Mouse (Mus musculus) cerebellum, adult 2 months (tissue): ENCODE results near the gene Npr1. TPM values are rescaled to one million over a fixed set of nuclear protein-coding genes. Genes with fewer than 3 reads are reported as not detected.
A peak's percentile ranks its signal among the peaks of the same experiment; 100 is the strongest.

Experiments
- DNase-seq, 2 experiments: peaks; one replicate each; pipeline ENCODE4 v3.0.0; 2021
- H3K27ac ChIP-seq: fragments of 200-500 bp; 2 replicates; pipeline ENCODE4 v1.5.1; 2012; ENCODE audit warnings: low read length, control low read depth, inconsistent platforms; ENCODE audit not compliant: insufficient read depth
- H3K27me3 ChIP-seq: fragments of 200-500 bp; 2 replicates; pipeline ENCODE4 v1.6.1; 2012; ENCODE audit warnings: inconsistent platforms, mild to moderate bottlenecking, low read length, moderate library complexity; ENCODE audit not compliant: control insufficient read depth, insufficient read depth
- H3K4me1 ChIP-seq: fragments of 200-500 bp; 2 replicates; pipeline ENCODE4 v1.6.1; 2011; ENCODE audit warnings: low read length; ENCODE audit not compliant: control insufficient read depth, insufficient read depth
- H3K4me3 ChIP-seq: fragments of 200-500 bp; replicated peaks from 2 replicates; pipeline ENCODE3; 2011; ENCODE audit warnings: mild to moderate bottlenecking, low read depth, low read length, control low read depth; ENCODE audit not compliant: insufficient read depth
- CTCF ChIP-seq: fragments of 200-500 bp; IDR thresholded peaks from 2 replicates; pipeline ENCODE4 v1.5.1; 2011; ENCODE audit warnings: low read depth, mild to moderate bottlenecking, control low read depth, low read length, moderate library complexity, borderline replicate concordance; ENCODE audit not compliant: insufficient read depth
- POLR2A ChIP-seq: fragments of 200-500 bp; IDR thresholded peaks from 2 replicates; pipeline ENCODE4 v1.6.1; 2011; ENCODE audit warnings: low read length, control low read depth, borderline replicate concordance; ENCODE audit not compliant: insufficient read depth
- WGBS: fragments of 180-500 bp; shearing (Covaris S2); methylation state at CpG from one replicate; pipeline ENCODE4 v1.1.7; 2018; 5-methylcytosine and 5-hydroxymethylcytosine counted together
- polyA plus RNA-seq: library from polyadenylated mRNA; depleted of rRNA; stranded (reverse); fragments of >200 nt; gene quantifications from 2 replicates; pipeline ENCODE4 v1.2.3, GENCODE M21; 2012

The Npr1 gene
- polyA plus RNA-seq, 1 experiment, result 16.1 TPM

DNA sequence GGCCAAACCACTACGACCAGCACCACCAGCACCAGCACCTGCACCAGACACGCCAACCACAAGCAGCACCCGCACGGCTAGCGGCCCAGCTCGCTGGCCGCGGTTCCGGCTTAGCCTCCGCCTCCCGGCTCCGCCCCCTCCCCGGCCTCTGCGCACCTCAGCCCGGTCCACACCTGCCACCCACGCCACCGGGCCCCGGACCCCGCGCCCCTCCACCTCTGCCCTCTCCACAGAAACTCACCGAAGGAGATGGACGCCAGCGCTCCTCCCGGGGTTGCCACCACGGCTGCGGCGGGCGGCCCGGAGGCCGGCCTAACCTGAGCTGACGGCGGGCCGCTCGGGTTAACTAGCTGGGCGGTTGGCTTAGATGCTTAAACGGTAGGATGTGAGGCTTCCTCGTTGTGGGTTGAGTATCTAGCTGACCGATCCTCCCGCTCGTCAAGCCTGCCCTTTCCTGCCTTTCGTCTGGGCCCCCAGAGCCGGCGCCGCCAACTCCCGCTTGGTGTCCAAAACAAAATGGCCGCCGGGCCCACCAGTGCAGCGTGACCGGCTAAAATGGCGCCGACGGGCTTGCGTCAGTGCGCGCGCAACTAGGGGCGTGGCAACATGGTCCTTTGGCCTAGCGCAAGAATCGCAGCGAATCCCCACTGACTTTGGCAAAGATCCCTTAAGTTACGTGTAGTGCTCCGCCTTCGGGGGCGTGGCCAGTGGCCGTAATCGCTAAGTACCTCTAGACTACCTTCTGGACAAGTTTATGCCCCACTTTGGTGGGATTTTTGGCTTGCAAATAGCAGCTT, 43.5 kb upstream of the Npr1 start, which contains the start of gene Chtop:
Gene Chtop, minus strand, starts transcription at position 549 of the 797 bp plus-strand sequence.
- Histone ChIP-seq H3K27me3 (no peaks in the 10 kb centered on the region), H3K4me1 (0 out of 2 replicates have a peak, but pooled peaks cover 2% of the 10 kb centered on the region), H3K27ac (peak within 1 kb of the TSS; percentile 78), H3K4me3 (peak within 1 kb of the TSS; percentile 100)
- TF ChIP-seq POLR2A (peak; percentile 27; the same call in 1 of the 2 replicates), CTCF (no peak)
- peak; percentile 99 for DNase-seq
- under 1% methylated on average over 66 of the region's 66 CpGs for WGBS

DNA sequence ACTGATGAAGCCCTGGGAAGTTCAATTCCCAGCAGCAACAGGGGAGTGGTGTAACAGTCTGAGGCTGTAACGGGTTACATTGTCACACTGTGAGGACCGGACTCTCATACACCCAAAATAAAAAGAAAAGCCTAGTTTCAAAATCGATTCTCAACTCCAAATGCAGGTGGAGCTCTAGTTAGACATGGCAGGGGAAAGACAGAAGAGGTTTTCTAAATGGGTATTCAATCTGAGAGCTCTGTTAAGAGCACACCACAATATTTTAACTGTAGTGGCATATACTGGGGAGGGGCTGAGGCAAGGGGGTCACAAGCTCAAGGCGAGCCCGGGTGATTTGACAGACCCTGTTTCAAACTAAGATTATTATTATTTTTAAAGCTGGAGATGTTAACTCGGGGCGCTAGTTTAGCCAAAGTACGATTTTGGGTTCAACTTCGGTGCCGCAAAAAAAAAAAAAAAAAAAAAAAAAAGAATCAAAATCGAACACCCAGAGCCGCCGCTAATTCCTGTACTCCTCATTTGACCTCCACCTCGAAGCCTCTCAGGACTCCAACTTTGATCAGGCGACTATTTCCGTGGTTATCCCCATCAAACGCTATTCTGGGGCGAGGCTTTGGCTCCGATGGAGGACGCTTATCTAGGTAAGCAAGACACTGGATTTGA, 42.8 kb upstream of the Npr1 start:
- Histone ChIP-seq H3K27ac (peak overlapping the region; percentile 78), H3K4me1 (peaks cover 4% of the 10 kb centered on the region; the same call in 1 of the 2 replicates), H3K27me3 (no peaks in the 10 kb centered on the region), H3K4me3 (peak overlapping the region; percentile 100)
- no peak for DNase-seq
- no peak for TF ChIP-seq POLR2A
- TF ChIP-seq CTCF, result no peak
- WGBS, result under 1% methylated on average over 20 of the region's 20 CpGs

DNA sequence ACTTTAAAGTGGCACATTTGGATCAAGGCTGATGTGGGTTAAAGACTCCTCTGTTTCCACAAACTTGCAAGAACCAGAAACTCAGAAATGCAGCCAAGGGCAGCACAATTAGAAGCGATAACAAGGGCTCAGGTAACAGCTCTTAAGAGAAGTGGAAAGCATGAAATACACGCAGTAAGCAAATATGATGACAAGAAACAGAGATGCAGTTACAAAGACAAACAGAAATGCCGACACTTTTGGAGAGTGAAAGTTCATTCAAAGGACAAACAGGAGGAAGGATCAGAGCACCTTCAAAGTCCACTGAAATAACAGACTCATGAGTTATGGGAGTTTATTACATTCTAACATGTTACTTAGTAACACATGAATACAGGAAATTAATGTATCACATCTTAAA, 40.7 kb upstream of the Npr1 start:
- Histone ChIP-seq H3K27me3 (no peaks in the 10 kb centered on the region), H3K4me3 (no peak overlapping the region), H3K27ac (no peak overlapping the region), H3K4me1 (peaks cover 8% of the 10 kb centered on the region; the same call in 1 of the 2 replicates)
- no peak for DNase-seq
- WGBS, result 93% methylated on average over 3 of the region's 3 CpGs
- TF ChIP-seq POLR2A, result no peak
- no peak for TF ChIP-seq CTCF

DNA sequence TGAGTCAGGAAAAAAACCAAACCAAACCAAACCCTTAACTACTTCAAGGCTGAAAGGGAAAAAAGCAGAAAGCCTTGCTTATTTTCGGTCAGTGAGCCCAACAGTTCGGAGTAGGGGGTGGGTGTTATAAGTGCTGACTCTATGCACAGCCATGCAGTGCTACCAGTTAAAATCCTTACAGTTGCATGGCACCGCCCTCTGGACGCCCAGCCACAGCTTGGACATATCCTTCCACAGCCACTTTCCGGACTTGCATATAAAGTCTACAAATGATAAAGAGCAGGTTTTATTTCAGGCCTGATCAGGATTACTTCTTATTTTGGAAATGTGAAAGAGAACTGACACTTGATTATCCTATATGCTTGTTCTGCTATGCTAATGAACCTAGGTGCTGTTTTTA, 39.5 kb upstream of the Npr1 start:
- 93% methylated on average over 5 of the region's 5 CpGs for WGBS
- TF ChIP-seq POLR2A, result no peak
- TF ChIP-seq CTCF, result no peak
- no peak overlapping the region for H3K27ac ChIP-seq

DNA sequence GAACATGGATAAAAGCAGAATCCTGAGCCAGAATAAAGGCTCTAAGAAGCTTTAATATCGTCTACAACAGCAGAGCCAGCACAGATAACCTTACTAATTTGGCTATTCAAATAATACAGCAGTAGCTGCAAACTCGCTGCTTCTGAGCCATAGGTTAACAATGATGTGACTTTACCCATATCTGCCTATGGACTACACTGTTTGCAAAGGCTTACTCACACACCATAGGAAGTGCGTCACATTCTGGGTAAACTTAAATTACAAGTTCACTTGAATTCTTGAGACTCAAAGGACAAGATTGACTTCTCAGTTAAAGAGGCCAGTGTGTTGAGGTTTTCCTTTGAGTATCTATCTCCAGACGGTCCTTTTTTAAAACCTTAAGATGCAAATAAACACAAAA, 37.8 kb upstream of the Npr1 start:
- TF ChIP-seq CTCF (no peak), POLR2A (no peak)
- H3K4me3 ChIP-seq, result no peak overlapping the region
- 80% methylated on average over 4 of the region's 4 CpGs for WGBS
- DNase-seq, result no peak
- no peaks in the 10 kb centered on the region for H3K27me3 ChIP-seq
- no peak overlapping the region for H3K27ac ChIP-seq
- peaks cover 8% of the 10 kb centered on the region; the same call in 1 of the 2 replicates for H3K4me1 ChIP-seq

More for the DNA sequence above, 39.5 kb upstream of the Npr1 start:
- Histone ChIP-seq H3K27me3 (no peaks in the 10 kb centered on the region), H3K4me1 (peaks cover 8% of the 10 kb centered on the region; the same call in 1 of the 2 replicates), H3K4me3 (no peak overlapping the region)
- no peak for DNase-seq

DNA sequence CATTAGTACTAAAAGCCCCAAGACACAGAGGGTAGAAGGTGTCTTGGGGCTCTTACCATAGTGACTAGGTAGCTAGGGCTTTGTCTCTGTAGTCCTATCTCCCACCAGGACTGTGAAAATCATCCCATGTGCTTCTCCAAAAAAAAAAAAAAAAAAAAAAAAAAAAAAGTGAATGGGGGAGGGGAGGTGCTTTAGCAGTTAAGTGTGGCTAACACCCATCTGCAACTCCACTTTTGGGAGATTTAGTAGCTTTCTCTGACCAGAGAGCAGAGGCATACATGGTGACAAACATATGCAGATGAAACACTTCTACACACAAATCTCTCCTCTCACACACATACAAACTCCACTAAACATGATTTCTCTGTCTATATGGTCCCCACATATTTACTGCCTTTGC, 31.9 kb upstream of the Npr1 start:
- peaks cover 10% of the 10 kb centered on the region for H3K4me1 ChIP-seq
- H3K27me3 ChIP-seq, result no peaks in the 10 kb centered on the region
- DNase-seq, result no peak
- TF ChIP-seq CTCF, result no peak
- TF ChIP-seq POLR2A, result no peak
- H3K27ac ChIP-seq, result no peak overlapping the region
- H3K4me3 ChIP-seq, result no peak overlapping the region

DNA sequence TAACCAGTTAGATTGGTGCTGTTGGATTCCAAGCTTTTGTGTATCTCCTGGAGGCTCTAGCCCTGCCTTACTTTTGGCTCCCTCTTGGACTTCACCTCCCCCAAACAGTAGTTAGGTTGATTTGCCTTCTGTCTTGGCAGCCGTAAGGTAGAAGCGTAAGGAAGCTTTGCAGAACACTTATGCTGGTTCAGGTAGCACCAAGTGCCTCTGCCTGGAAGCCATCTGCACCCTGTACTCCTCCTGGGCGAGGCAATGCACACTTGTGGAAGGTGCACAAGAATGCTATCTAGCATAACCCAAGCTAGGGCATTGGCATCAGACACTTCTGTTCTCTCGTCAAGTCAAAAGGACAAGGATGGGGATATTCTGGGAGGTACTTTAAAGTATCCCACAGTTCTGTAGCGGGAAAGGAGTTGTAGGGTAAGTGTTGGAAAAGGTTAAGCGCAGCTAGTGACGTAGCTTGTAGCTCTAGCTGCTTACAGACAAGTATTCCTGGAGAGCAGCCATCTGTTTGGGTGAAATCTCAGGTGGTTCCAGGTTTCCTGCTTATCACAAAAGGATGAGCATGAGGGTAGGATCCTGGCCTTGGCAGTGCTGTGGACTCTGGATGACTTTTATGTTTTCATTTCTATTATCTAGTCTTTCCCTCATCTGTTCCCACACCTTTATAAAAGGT, 30.3 kb upstream of the Npr1 start:
- 52% methylated on average over 7 of the region's 7 CpGs for WGBS
- peak overlapping the region; percentile 6; the same call in 1 of the 2 replicates for H3K27ac ChIP-seq

More for the DNA sequence above, 30.3 kb upstream of the Npr1 start:
- no peaks in the 10 kb centered on the region for H3K27me3 ChIP-seq
- peak in 1 of 2 experiments; percentile 46 for DNase-seq
- H3K4me3 ChIP-seq, result no peak overlapping the region
- no peak for TF ChIP-seq CTCF
- no peak for TF ChIP-seq POLR2A
- H3K4me1 ChIP-seq, result peaks cover 7% of the 10 kb centered on the region
